Mouse (Mus musculus) ES-Bruce4 (cell line): ENCODE data around the gene Fsd2. TPM values are rescaled to one million over a fixed set of nuclear protein-coding genes. Genes with fewer than 3 reads are reported as not detected.

Experiments used
- H3K27ac ChIP-seq: 2 replicates; pipeline ENCODE4 v1.5.1; 2012; ENCODE audit warnings: low read length, inconsistent platforms; ENCODE audit not compliant: insufficient read depth
- H3K27me3 ChIP-seq: 2 replicates; pipeline ENCODE4 v1.6.1; 2012; ENCODE audit warnings: mild to moderate bottlenecking, low read length, inconsistent platforms; ENCODE audit not compliant: control insufficient read depth, poor library complexity, insufficient read depth, severe bottlenecking
- H3K36me3 ChIP-seq: 2 replicates; pipeline ENCODE4 v1.6.1; 2012; ENCODE audit warnings: inconsistent platforms, mild to moderate bottlenecking, low read length, moderate library complexity; ENCODE audit not compliant: control insufficient read depth, poor library complexity, insufficient read depth, severe bottlenecking
- H3K4me1 ChIP-seq: one replicate; pipeline ENCODE4 v1.8.1; 2011; ENCODE audit warnings: low read length; ENCODE audit not compliant: control insufficient read depth, insufficient read depth
- H3K4me3 ChIP-seq: 2 replicates; pipeline ENCODE4 v1.5.1; 2011; ENCODE audit warnings: low read depth, mild to moderate bottlenecking, low read length
- H3K9ac ChIP-seq: 2 replicates; pipeline ENCODE4 v1.6.1; 2012; ENCODE audit warnings: low read depth, mild to moderate bottlenecking, inconsistent platforms; ENCODE audit not compliant: poor library complexity, severe bottlenecking
- H3K9me3 ChIP-seq: replicated peaks from 2 replicates; pipeline ENCODE4 v1.6.1; 2012; ENCODE audit warnings: mild to moderate bottlenecking, low read length, inconsistent platforms; ENCODE audit not compliant: control insufficient read depth, poor library complexity, insufficient read depth, severe bottlenecking
- CTCF ChIP-seq: IDR thresholded peaks from one replicate; pipeline ENCODE4 v1.8.1; 2011; ENCODE audit warnings: low read depth, low read length
- EP300 ChIP-seq: IDR thresholded peaks from 2 replicates; pipeline ENCODE4 v1.6.1; 2011; ENCODE audit warnings: low read depth, low read length; ENCODE audit not compliant: insufficient read depth
- POLR2A ChIP-seq: IDR thresholded peaks from one replicate; pipeline ENCODE4 v1.8.1; 2011; ENCODE audit warnings: low read length; ENCODE audit not compliant: insufficient read depth
- polyA plus RNA-seq: library from polyadenylated mRNA; stranded (reverse); fragments of >200 nt; gene quantifications from 2 replicates; pipeline ENCODE4 v1.2.4, GENCODE M21; 2011; ENCODE audit warnings: low read depth; ENCODE audit not compliant: missing spikeins, insufficient read depth, insufficient read length

Gene Fsd2
- polyA plus RNA-seq, 1 experiment: not detected

DNA sequence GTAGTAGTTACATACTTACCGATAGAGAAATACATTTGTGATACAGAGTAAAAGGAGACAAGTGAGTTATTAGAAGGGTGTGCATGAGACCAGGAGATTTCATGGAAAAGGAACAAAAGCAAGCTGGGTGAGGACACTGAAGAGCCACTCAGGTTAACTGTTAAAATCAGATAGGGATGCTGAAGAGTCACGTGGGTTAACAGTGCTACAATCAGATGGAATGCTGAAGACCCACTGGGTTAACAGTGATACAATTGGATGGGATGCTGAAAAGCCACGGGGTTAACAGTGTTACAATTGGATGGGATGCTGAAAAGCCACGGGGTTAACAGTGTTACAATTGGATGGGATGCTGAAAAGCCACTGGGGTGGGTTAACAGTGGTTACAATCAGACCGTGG is 38.2 kb upstream of the Fsd2 start:
- no peaks in the 10 kb centered on the region for H3K9me3 ChIP-seq
- H3K27ac ChIP-seq: no peak overlapping the region
- no peak overlapping the region for H3K4me3 ChIP-seq
- no peaks in the 10 kb centered on the region for H3K27me3 ChIP-seq
- TF ChIP-seq EP300: no peak
- no peak for TF ChIP-seq CTCF
- TF ChIP-seq POLR2A: no peak
- H3K36me3 ChIP-seq: no peaks in the 10 kb centered on the region
- H3K4me1 ChIP-seq: peaks cover 1% of the 10 kb centered on the region
- no peak overlapping the region for H3K9ac ChIP-seq

- no peak overlapping the region for H3K4me3 ChIP-seq
- TF ChIP-seq EP300: peak; percentile 74; the same call in 1 of the 2 replicates
- TF ChIP-seq POLR2A: no peak
- no peaks in the 10 kb centered on the region for H3K9me3 ChIP-seq
- H3K27ac ChIP-seq: peak overlapping the region; percentile 83
- peaks cover 13% of the 10 kb centered on the region for H3K36me3 ChIP-seq
- no peaks in the 10 kb centered on the region for H3K27me3 ChIP-seq
- no peak overlapping the region for H3K9ac ChIP-seq
- H3K4me1 ChIP-seq: peaks cover 4% of the 10 kb centered on the region
Measured at GRCm38 (mm10) chr7:81599379-81600280, 32.9 kb upstream of the Fsd2 start.

- TF ChIP-seq POLR2A (no peak), EP300 (no peak), CTCF (no peak)
- Histone ChIP-seq H3K9ac (no peak overlapping the region), H3K36me3 (peaks cover 16% of the 10 kb centered on the region), H3K27ac (no peak overlapping the region), H3K4me3 (no peak overlapping the region), H3K9me3 (no peaks in the 10 kb centered on the region), H3K27me3 (no peaks in the 10 kb centered on the region), H3K4me1 (peaks cover 4% of the 10 kb centered on the region)
Measured at GRCm38 (mm10) chr7:81597660-81598059, 30.9 kb upstream of the Fsd2 start.

- Histone ChIP-seq H3K27ac (no peak overlapping the region), H3K36me3 (peaks cover 21% of the 10 kb centered on the region)
Measured at GRCm38 (mm10) chr7:81596086-81596485, 29.3 kb upstream of the Fsd2 start.

GRCm38 (mm10) chr7:81595056-81595455 is 28.3 kb upstream of the Fsd2 start:
- Histone ChIP-seq H3K36me3 (peaks cover 21% of the 10 kb centered on the region), H3K27me3 (no peaks in the 10 kb centered on the region), H3K4me1 (peaks cover 3% of the 10 kb centered on the region), H3K27ac (no peak overlapping the region), H3K4me3 (no peak overlapping the region), H3K9ac (no peak overlapping the region), H3K9me3 (no peaks in the 10 kb centered on the region)
- TF ChIP-seq EP300 (no peak), CTCF (no peak), POLR2A (no peak)

More at GRCm38 (mm10) chr7:81596086-81596485, 29.3 kb upstream of the Fsd2 start:
- TF ChIP-seq CTCF (no peak), EP300 (no peak), POLR2A (no peak)
- Histone ChIP-seq H3K9ac (no peak overlapping the region), H3K4me3 (no peak overlapping the region), H3K9me3 (no peaks in the 10 kb centered on the region), H3K27me3 (no peaks in the 10 kb centered on the region), H3K4me1 (peaks cover 4% of the 10 kb centered on the region)

DNA sequence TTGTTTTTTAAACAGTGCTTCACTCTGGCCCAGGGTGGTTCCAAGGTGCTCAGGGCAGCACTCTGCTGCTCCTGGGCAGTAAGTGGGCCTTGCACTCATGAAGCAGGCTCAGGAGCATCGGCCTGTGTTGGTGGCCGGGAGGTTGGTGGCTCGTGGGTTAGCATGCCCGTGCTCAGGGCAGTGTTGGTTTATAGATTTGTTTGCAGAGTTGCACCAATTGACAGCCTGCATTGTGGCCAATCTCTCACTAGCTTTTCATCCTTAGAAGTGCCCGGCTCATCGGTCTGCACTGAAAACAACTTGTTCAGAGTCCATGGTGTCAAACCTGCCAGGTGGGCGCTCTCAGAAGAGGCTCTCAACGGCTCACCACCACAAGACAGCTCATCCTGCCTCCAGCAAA is 26.6 kb upstream of the Fsd2 start:
- no peak overlapping the region for H3K9ac ChIP-seq
- H3K27me3 ChIP-seq: no peaks in the 10 kb centered on the region
- H3K4me1 ChIP-seq: no peaks in the 10 kb centered on the region
- H3K36me3 ChIP-seq: peaks cover 24% of the 10 kb centered on the region
- no peak for TF ChIP-seq CTCF
- no peak for TF ChIP-seq EP300
- no peak for TF ChIP-seq POLR2A
- H3K4me3 ChIP-seq: no peak overlapping the region
- no peak overlapping the region for H3K27ac ChIP-seq
- H3K9me3 ChIP-seq: no peaks in the 10 kb centered on the region
